Mouse (Mus musculus) kidney, postnatal 25 days (tissue): Measurements from ENCODE around the gene Skap1.

ENCODE experiments used
- DNase-seq, 2 experiments: peaks; one replicate each; pipeline ENCODE4 v3.0.0; 2021; ENCODE audit warnings: mixed read lengths in 2 of 2

The Skap1 gene

DNA sequence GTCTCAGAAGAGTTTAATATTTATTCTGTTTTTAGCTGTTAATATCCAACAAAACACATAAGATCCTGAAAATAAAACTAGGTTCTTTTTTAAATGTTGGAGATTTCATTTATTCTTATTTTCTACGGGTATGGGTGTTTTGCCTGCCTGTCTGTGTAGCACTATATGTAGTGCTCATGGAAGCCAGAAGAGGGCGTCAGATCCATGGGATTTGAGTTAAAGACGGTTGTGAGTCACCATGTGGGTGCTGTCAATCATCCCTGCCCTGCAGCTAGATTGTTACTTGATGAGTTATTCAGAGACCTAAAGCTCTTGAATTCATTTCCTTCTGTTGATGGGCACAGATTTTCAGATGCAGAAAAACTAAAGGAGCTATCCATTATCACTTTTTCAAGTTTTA, 108.1 kb downstream of the Skap1 start:
- peak in 1 of 2 experiments; percentile 6 for DNase-seq

DNA sequence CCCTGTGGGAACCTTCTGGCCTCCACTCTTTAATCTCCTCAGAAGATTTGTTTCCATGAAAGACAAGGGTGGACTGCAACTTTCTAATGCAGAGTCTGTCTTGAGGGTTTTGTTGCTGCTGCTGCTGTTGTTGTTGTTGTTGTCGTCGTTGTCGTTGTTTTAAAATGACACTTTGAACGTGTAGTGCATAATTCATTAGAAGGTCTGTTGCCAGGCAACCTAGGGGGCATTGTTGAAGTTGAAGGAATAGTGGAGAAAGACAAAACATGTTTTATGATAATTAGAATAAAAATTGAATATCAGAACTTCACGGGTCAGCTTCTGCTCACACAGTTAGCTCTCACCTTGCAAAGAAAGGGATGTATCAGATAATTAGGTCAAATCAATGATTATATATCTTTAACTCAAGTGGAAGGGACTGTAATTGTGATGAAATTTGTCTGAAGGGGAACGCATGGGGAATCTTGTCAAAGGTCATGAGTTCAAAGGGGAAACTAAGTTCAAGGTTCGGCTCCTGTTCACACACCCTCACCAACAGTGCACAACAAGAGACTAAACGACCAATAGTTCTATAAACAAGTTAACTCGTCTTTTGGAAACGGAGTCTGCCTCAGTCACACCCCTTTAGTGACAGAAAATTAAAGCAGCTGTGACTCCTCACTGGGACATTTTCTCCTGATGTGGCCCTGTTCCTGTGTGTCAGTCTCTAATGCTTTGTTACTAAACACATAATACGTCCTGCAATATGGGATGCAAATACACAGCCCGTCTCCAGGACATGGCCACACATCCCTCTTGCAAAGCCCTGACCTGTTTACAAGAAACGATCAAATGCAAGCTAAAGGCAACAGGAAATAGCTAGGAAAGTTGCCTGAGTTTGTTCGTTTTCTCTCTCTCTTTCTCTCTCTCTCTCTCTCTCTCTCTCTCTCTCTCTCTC, 112.4 kb downstream of the Skap1 start:
- no peak for DNase-seq

DNA sequence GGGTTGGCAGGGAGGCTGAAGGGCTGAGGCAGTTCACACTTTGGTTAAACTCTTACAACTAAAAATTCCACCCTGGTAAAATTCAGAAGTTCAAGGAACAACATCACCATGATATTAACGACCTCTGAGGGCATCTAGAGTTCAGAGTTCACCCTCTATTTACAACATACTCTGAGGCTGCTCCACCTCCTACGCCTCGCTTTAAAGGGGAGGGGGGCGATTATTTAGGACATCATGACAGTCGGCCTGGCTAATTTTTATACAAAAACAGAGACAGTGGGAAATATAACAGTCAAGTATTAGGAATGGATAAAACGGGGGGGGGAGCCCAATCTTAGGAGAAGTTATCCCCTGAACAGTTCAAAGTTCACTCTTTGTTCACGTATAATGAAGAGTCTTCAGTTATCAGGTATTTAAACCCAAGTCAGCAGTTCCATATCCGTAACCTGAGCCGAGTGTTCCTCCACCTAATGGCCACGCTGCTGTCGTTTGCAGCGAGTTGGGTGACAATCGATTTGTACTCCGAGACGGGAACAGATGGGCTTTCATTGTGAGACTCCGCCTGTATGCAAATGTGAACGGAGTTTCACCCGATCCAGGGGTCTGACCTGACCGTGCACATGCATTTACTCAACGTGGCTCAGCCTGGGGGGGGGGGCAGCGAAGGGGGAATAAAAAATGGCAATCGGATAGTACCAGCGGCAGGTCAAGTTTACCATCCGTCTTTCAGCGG, 114.3 kb downstream of the Skap1 start:
- DNase-seq, result peak; percentile 7 to 37

DNA sequence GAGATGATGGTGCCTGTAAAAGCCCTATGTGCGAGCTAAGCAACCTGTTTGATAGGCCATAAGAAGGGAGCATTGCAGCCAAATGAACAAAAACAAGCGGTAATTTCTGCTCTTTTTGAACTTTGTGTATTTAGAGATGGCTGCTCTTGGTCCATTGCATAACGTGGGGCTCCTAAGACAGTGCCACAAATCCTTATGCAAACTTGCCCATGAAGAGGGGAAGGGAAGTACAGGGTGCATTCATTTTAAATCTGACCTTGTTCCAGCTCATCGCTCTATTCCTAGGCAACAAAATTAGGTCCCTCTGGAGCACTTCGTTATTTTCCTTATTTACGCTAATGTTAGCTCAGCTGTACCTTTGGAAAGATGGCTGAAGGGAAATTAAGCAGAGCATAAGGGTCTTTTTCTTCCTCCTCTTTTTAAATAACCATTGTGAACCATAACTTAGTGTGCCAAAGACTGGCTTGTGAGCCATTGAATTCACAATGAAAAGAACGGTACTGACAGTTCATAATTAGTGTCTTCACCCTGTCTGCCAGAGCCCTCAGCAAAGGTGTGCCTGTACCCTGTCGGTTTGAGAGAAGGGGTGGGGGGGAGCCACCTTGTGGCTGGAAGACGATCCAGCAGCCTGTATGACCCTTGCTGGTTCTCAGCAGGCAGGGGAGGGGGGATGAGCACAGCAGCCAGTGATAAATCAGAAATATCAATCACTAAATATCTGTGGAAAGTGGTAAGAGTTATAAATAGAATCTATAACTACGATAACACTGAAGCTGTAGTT, 117.4 kb downstream of the Skap1 start:
- DNase-seq, result peak; percentile 63 to 74

DNA sequence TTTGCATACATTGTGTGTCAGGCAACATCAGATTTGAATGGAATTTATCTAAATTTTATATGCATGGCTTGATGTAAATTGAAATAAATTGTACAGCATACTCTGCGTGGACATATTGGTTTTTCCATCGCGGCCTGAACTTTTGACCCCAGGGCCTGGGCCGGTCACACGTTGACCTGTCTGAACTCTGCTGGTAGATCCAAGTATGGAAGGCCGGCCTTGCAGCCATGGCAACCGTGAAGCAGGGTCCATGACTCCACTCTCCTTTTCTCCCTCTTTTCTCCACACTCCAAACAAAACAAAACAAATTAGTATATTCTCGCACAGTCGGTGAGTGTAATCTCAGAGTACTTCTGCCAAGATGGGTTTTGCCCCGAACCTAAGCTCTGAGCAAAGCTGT, 118.2 kb downstream of the Skap1 start:
- peak; percentile 9 to 41 for DNase-seq

DNA sequence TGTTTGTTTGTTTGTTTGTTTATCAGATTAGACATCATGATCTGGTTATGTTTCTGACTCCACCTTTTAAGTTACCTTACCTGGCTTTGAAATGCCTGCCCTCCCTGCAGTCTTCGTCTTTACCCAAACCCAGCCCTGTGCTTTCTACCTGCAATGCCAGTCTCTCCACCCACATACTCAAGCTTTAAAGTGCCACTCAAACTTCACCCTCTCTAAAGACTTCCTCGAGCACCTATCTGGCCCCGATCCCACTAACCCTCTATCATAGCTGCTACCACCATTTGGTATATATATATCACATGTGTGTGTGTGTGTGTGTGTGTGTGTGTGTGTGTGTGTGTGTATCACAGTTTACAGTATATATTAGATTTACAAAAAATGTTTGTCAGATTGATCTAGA, 125.4 kb downstream of the Skap1 start:
- no peak for DNase-seq

DNA sequence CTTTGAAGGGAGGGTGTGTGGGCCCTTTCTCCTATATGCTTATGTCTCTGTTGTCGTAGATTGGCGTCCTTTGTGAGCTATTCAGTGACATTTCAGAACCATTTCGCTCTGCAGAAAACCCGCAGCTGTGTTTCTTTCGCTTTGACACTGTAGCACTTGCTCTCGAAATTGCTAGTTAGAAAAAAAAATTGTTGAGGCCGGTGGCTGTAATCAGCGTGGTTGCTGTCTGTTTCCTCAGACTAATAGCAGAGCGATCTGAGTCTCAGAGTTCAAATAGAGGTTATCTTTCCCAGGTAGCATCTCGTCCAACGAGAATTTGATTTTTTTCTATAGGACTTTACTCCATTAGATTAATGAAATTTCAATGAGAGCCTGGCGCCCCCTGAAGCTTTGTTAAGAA, 131.5 kb downstream of the Skap1 start:
- DNase-seq, result no peak

DNA sequence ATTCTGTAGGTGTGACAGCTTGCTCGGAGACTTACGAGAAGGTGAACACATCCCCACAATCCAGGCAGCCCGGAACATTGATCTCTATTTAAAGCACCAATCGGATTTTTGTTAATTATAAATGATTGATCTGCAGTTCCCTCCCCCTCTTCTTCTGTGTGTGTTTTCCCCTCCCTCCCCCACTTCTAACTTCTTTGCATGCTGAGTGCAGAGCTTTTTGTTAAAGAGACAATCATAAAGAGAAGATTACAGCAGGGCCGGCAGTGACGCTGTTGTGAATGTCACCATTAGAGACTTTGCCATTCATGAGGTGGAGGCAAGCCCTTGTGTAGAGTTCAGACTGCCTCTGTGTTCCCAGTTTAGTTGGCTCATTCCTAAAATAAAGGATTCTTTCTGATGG, 131.9 kb downstream of the Skap1 start:
- no peak for DNase-seq

DNA sequence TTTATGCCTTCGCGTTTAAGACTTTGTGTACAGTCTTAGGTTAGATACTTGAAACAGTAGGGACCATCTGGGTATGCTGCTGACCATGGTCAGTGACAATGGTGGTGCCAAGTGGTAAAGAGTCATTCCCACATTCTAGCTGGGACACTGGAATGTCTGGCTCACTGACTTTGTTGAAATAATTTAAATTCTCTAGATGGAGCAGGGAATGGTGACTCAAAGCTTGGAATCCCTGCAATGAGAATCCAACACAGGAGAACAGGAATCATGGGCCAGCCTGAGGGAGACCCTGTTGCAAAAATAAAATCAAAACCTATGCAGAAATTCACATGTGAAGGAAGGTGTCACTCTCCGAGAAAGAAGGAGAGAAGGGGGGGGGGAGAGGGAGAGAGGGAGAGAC, 138.4 kb downstream of the Skap1 start:
- no peak for DNase-seq

DNA sequence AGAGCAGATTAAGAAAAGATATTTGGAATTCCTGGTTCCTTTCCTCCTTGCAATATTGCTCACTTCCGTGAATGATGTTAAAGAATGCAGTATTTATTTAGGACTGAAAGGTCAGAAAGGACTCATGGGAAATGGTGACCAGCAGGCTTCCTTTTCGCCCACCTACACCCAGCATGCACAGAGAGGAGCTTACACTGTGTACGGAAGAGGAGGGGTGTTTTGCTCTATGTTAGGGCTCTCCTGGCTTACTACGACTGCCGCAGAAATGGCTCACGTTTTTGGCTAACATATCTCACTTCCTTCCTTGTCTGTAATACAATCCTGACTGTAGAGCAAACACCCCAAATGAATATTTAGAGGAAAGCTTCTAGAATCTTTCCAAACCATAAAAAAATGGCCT, 139.9 kb downstream of the Skap1 start:
- DNase-seq, result no peak

DNA sequence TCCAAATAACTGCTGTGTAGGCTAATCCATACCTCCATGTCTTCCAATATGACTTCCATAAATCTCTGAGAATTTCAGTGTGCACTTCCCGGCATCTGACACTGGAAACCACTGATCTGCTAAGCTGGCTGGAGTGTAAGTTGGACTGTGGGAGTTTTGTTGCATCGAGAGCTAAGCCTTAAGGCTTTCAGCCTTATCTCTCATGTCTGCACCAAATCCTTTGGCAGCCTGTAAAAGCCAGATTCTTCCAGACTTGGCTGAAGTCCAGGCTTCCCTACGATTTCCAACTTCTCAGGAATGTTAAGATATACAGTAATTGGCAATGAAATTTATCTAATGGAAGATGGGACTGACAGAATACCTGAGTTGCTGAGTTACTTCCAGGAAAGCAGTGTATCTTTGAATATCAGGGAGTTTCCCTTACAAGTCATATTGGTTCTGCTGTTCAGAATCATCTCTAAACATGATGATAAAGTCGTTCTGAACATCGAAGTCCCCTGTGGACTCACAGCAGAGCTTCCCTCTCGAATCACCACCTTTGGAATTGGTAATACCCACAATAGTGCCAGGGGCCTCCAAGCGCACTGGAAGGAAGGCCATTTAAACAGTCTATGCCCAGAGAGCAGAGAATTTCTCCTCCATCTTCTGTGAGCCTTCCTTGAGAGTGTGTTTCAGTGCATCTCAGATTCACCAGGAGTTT, 140.5 kb downstream of the Skap1 start:
- no peak for DNase-seq

DNA sequence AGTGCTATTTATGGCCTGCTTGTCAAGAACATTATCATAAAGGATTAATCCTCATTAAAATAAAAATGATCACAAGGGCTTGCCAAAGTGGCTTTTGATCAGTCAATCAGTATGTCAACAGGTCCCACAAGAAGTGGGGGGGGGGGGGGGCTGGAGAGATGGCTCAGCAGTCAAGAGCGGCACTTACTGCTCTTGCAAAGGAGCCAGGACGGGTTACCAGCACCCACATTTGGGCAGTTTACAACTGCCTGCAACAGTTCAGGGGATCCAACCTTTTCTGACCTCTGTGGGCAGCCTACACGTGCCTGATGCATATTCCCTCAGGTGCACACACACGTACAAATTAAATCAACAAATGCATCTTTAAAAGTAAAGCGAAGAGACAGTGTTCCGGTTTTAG, 141.1 kb downstream of the Skap1 start:
- no peak for DNase-seq

DNA sequence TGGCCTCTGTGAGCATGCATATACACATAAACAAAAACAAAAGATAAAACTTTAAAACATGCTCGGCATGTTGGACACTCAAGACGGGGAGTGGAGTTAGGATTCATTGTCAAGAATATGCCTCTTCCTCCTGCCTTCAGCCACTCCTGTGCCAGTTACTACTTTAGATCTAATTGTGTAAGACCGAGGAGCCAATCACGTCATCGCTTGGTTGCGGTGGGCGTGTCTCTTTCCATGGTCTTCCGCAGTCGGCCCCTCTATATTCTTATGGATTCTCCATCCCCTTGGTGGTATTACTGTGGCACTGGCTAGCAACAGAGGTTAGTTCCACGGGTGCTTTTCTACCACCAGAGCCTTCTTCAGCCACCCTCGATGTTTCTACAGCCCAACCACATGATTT, 148.2 kb downstream of the Skap1 start:
- no peak for DNase-seq

DNA sequence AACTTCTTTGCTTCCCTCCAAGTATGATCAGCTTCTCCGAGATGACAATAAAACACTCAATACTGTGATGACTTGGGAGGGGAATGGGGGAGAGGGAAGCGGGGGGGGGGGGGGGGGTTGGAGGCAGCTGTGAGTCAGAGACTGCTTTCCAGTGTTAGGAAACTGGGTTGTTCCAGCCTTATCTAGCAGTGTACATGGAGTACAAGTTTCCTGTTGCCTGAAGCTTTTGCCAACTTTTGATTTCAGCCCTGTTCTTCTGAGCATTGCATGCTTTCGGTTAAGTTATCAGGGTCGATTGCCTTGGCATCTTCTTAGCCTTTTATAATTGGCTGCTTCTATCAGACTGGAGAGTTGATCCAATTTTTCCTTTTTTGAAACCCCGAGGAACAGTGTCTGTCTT, 152.4 kb downstream of the Skap1 start:
- DNase-seq, result no peak

DNA sequence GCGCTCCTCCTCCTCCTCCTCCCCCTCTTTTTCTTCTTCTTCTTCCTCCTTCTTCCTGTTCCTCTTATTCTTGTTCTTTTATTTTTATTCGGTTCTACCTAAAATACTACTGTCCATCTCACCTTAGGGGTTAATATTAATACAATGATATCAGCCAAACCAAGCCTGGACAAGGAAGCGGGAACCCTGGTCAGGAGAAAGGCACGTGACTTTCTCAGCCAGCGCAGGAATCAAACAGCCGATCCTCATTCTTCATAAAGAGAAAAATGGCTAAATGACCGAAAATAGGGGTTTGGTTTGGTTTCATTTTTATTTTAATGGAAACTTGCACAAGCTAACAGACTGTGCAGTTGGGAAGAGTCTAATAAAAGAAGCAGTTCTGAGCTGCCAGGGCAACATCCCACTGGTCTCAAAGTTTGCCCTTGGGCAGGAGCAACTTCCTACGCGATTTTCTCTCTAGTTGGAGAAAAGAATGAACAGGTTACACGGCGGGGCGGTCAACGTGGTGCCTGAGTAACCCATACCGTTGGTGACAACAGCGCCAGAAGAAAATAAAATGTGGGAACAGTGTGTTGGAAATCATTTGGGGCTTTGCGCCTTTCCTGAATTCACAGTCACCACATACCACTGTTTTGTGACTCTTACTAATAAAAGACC, 154.5 kb downstream of the Skap1 start:
- peak; percentile 44 to 47 for DNase-seq

DNA sequence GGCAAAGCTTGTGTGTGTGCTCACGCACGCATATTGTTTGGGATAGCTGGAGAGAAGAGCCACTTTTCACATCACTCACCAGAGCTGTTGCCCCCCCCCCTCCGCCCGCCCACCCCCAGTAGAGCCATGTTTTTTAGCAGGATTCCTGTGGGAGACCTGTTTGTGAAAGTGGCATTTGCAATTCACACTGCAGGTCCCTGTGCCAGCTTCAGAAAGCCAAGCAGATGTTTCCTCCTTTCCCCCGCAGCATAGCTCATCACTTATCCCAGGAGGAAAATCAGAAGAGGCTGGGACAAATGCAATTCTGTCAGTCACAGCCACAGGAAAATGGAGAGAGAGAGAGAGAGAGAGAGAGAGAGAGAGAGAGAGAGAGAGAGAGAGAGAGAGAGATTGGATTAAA, 155.2 kb downstream of the Skap1 start:
- peak in 1 of 2 experiments; percentile 14 for DNase-seq

DNA sequence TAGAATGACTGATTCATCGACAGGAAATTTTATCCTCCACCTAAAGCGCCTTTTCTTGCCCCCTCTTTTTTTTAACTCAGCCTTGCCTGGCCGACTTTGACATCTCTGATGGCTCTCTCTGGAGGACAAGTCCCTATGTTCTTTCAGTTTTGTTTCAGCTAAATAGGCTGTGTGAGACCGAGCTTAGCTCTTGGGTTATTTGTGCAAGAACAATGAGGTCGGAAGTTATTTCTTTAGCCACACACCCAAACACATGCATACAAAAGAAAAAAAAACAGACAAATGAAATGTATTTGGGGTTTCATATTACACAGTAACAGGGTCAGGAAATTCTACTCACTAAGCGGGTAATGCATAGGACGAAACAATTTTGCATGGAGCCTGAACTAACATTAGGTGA, 155.6 kb downstream of the Skap1 start:
- DNase-seq, result no peak

DNA sequence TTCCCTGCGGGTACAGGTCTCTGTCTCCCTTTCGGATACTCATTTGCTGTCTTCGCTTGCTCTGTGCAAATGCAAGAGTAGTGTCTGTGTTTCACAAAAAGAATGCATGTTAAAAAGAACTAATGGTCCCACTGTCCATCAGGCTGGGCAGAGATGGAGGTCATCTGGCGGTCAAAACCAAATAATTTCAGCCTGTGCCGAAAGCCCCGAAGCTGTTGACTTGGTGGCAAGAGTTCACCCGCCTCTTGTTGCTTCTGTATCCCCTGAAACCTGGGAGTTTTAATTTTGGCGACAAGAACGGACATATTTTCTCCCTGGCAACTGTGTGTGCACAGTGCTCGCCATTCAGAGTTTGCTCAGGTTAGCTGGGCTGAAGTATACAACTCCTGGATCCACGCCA, 156.3 kb downstream of the Skap1 start:
- DNase-seq, result peak in 1 of 2 experiments; percentile 21

DNA sequence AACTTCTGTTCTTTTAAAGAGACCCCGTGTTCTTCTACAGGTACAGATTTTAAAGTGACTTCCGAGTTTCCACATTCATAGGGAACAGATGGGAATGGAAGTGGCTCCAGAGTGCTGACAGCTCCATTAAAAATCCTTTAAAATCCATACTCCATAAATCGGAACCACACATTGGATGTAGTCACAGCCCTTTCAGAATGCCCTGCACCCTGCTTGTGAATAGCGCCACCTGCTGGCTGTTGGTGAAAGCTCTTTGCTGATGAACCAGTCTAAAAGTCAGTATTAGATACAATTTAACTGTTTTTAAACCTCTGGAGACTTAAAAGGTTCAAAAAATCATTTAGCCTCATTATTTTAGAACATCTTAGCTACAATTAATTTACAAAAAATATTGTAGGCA, 156.8 kb downstream of the Skap1 start:
- DNase-seq, result peak; percentile 90 to 93

DNA sequence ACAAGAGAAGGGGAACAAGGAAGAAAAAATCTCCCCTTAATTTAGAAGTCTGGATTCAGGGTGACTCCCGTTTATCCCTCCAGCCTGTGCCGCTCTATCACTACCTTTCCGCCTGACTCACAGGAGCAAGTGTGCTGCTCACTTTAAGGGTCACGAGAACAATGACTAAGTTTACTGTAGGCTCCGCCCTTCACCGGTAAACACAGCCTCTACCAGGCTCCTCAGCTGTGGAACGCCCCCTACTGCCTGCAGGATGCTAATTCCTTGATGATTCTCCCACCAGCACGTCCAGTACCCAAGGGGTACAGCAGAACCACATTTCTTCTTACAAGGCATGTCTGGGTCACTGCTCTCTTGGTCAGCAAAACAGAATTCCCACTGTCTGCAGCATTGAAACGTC, 158.4 kb downstream of the Skap1 start:
- peak; percentile 83 to 90 for DNase-seq

DNA sequence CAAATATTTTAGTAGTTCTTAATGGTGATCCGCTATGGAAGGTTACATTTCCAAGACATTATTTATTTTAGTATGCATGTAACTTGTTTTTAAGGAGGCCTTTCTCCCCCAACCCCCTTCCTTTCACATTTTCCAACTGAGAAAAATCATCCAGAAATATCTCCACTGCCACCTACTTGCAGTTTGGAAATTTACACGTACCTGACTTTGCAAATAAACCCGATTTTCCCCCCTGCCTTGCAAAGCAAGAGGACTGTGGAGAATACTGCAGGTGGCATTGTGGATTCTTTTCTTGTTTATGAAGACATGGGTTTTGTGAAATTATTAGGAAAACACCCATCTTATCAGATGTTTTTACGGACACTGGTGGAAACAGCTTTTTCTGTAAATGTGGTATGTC, 160.0 kb downstream of the Skap1 start:
- no peak for DNase-seq

DNA sequence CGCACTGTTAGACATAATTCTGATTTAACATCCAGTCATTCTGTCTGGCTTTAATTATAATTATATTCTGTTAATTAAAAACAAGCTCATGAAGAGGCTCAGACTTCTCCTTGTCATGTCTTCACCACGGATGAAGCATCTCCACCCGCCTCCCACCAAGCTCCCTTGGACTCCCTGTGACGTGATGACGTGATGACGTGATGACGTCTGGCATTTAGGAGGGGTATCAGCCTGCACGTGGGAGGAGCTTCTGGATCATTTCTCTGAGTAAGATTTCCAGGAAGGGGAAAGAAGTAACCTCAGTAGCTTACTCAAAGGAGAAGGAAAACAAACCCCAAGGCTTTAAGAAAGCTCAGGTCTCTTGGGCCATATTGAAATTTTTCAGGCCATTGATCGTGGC, 165.4 kb downstream of the Skap1 start:
- DNase-seq, result peak in 1 of 2 experiments; percentile 14
